Mouse (Mus musculus): ENCODE data around the gene Gdf9.

The Gdf9 gene

DNA sequence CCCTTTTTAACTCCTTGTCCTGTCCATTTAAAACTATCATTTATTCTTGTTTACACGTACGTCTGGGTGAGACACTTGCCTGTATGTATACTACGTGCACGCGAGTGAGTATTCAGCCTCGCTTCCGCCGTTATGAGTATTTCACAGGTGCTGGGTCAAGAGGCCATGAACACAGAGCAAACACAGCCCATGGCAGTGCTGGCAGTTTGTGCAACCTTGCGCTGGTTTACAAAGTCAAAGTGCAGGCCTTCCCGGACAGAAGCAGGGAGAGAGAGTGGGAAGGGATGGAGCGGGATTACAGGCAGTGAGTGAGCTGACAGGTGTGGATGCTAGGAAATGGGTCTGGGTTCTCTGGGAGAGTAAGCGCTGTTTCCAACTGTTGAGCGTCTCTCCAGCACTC, 15.4 kb downstream of the Gdf9 start:
- no peak for DNase-seq

GRCm38 (mm10) chr11:53447996-53448395, 17.2 kb downstream of the Gdf9 start:
- DNase-seq = no peak

GRCm38 (mm10) chr11:53448529-53448928, 17.7 kb downstream of the Gdf9 start:
- DNase-seq = no peak

GRCm38 (mm10) chr11:53450070-53450705, 19.4 kb downstream of the Gdf9 start:
- DNase-seq = no peak

DNA sequence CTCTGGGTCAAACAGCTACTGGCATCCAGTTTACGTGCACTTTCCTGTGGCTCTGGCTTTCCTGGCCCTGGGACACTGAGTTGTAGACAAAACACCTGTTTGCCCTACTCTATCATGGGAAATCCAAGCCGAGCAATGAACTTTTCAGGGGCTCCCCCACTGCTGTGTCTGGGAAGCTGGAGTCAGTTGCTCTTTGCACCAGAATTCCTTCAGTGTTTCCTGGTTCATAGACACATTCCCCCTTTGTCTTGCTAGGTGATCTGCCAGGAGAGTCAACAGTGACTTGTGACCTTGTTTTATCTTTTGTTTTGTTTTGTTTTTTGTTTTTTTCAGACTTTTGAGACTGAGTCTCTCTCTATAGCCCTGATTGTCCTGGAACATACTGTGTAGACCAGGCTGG, 20.5 kb downstream of the Gdf9 start:
- DNase-seq = no peak

DNA sequence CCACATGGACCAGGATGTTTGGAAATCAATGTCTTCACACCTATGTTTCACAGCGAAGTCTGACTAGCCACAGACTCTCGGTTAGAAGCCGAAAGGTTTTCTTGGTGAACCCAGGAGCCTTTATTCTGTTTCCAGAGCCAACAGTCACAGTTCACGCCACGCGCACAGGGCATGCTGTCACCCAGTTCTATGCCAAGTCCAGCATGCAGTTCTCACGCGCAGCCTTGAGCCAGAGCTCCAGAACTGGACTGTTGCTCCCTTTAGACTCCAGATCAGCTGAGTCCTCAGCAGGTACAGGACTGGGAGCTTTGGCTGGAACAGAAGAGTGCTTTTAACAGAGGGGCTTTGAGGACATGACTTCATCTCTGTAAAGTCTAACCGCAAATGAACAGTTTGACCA, 21.6 kb downstream of the Gdf9 start:
- DNase-seq = no peak

DNA sequence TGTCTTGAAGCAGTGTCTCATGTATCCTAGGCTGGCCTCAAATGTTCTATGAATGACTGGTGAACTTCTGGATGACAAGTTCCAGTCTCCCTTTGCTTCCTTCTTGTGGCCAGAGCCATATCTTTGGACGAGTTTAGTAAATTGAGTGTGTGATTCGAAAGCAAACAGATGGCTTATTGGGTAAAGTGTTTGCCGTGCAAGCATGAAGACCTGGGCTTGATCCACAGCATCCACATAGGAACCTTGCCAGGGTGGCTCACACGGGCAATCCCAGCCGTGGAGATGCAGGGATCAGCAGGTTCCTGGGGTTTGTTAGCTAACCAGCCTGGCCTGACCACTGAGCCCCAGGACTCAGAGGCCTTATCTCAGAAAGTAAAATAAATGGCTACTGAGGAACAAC, 22.2 kb downstream of the Gdf9 start:
- no peak for DNase-seq

GRCm38 (mm10) chr11:53456474-53457371, 25.9 kb downstream of the Gdf9 start, which contains the start of the genes Gm10447 and Shroom1:
Gene Gm10447, minus strand, starts transcription at chr11:53457110.
Gene Shroom1, plus strand, starts transcription at chr11:53457205.
- peak; percentile 63 for DNase-seq

GRCm38 (mm10) chr11:53457372-53457954, 26.6 kb downstream of the Gdf9 start:
- DNase-seq = peak; percentile 46

- DNase-seq = no peak
Measured at GRCm38 (mm10) chr11:53458996-53459395, 28.2 kb downstream of the Gdf9 start.

DNA sequence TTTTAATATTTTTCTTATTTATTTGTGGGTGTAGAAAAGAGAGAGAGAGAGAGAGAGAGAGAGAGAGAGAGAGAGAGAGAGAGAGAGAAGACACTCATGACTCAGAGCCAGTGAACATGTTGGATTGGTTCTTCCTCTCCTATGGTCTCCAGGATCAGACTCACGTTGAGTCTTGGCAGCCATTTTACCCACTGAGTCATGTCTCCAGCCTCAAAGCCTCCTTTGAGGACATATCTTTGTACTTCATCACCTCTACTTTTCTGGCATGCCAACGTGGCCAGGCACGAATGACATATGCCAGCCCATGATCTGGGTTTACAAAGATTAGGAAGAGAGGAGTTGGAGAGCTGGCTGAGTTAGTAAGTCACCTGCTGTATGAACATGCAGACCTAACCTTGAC, 29.4 kb downstream of the Gdf9 start:
- DNase-seq = no peak

DNA sequence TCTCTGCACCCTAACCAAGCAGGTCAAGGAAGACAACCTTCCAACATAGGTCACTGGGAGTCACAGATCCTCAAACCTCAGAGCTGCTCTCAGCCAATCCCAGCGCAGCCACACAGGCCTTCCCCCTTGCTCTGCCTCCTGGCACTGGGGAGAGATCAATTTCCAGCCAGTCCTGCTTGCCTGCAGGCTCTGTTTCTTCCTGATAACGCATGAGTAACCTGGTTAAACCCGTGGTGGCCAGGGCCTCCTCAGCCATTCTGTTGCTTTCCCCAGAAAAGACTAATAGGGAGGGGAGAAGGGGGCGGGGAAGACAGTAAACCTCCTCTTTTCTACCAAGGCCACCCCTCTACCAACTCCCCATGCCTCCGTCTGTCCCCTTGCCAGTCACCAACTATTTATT, 30.9 kb downstream of the Gdf9 start:
- peak; percentile 54 for DNase-seq

DNA sequence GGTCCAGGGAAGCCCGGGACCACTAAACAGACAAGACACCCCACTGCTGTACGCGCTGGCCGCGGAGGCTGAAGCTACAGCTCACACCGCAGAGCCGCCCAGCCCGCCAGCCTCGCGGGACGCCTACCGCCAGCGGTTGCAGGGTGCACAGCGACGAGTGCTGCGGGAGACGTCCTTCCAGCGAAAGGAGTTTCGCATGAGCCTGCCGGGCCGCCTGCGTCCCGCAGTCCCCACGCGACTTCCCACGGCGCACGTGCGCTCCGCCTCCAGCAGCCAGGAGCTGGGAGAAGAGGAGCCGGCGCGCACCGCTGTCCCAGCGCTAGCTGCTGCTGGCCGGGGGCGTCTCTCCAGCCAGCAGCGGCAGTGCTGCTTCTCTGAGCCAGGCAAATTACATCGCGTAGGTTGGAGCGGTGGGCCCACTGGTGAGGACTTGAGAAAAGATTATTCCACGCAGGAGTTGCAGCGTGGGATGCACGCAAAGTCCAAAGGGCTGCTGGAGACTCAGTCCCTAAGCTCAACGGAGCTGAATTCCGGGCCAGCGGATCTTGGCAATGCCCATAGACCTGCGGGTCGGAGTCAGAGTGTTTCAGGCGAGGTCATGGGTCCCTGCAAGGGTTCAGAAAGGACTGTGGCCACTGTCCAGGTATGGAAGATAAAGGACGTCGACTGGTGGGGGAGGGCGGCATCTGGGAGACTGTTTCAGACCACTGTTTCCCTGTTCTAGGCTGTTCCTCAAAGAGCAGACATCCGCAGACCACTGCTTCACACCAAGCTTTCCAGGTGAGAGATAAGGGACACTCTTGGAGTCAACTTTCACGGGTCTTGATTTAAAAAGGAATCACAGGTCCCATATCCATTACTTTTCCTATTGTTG, 33.0 kb downstream of the Gdf9 start:
- peak; percentile 67 for DNase-seq

- peak; percentile 88 for DNase-seq
Measured at GRCm38 (mm10) chr11:53466231-53466971, 35.6 kb downstream of the Gdf9 start.

GRCm38 (mm10) chr11:53469294-53469967, 38.6 kb downstream of the Gdf9 start:
- DNase-seq = peak; percentile 67

DNA sequence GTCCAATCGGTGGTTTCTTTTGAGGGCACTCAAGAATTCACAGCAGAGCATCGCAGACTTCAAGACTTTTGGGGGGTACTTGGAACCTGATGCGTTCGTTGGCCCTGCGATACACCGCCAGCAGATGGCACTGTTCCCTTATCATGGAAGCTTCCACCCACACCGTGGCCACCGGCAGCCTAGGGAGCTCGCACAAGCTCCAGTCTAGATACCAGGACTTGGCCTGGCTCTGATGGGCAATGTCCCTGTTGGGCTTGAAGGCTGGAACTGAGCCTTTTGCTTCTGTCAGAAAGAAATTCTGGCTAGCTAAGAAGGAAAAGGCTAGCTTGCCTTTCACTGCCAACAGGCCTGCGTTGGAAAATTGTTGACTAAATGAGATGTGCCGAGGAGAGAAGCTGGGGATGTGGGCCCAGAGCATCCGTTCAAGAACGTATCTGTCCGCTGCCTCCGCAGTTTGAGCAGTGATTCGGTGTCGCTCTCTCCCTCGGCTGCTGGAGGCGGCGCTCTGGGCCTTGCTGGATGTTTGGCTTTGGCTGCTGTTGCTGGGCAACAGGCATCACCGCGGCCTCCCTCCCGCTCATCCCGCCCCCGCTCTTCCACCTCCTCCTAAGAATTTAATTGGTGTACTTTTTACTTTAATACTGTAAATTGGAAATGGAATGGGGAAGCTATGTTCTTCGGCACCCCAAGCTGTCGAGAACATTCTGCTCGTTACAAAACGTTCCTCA, 39.3 kb downstream of the Gdf9 start, which contains the start of gene Gm9837:
Gene Gm9837, minus strand, starts transcription at position 512 of the 728 bp plus-strand sequence.
- peak; percentile 94 for DNase-seq

GRCm38 (mm10) chr11:53472709-53473108, 41.9 kb downstream of the Gdf9 start:
- DNase-seq = no peak

- no peak for DNase-seq
Measured at GRCm38 (mm10) chr11:53475620-53476019, 44.8 kb downstream of the Gdf9 start.

GRCm38 (mm10) chr11:53477833-53478232, 47.0 kb downstream of the Gdf9 start:
- DNase-seq = no peak

GRCm38 (mm10) chr11:53478383-53479170, 47.8 kb downstream of the Gdf9 start:
- peak; percentile 63 for DNase-seq
